Mouse (Mus musculus) MEL-GATA-1-ER (cell line): ENCODE data around the gene Stag1.
"Not testable (repeated sequence)": the region's sequence is repeated elsewhere in the genome, so short reads cannot be mapped to it uniquely, and the experiment has no call there.

ENCODE experiments used
- DNase-seq: peaks from one replicate; pipeline ENCODE4 v3.0.0-alpha.2; 2012; ENCODE audit warnings: low read depth; ENCODE audit errors: extremely low read depth

The Stag1 gene

DNA sequence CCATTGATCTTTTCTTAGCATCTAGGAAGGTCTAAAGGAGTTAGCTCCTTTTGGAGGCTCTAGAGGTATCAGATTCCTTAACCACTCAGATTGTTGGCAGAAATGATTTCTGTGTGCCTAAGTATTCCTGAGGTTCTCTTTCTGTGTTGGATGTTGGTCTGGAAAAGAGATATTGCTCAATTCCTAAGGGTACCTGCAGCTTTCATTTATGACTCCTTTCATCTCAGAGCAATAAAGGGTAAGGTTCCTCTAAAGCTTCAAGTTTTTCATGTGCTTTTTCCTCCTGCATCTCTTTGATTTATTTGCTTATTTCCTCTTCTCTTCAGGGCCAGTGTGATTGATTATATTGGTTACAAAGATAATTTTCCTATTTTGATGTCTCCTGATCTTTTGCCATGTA lies 84.7 kb downstream of the Stag1 start:
- DNase-seq, result no peak

DNA sequence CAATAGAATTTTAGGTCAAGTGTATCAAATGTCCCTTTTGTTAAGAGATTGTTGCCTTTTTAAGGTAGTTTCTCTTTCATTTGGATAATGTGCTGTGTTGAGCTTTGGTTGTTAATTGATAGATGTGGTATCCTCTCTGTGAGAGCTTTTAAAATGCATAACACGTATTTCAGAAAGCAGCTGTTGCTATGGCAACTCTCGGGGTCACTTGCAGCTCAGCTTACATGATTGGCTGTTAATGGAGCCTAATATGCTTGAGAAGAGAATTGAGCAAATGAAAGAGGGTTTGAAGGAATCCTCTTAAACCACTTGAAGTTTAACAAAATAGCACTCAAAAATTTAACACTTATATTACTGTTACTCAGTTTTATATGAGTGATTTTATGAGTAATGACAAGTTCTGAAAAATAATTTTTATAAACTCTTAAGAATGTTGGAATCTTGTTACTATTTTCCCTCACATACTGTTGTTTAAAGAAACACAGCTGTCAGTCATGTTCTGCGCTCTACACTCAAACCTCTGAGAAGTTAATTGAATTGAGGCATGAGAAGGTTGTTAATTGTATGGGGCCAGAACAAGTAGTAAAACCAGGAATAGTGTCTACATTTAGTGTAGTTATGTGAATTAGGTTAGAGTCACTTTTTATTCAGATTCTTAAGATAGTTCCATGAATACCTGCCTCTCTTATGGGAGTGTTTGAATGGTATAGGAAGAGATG lies 88.3 kb downstream of the Stag1 start:
- no peak for DNase-seq

- no peak for DNase-seq
These were observed 92.2 kb downstream of the Stag1 start for GRCm38 (mm10) chr9:100689765-100690316.

DNA sequence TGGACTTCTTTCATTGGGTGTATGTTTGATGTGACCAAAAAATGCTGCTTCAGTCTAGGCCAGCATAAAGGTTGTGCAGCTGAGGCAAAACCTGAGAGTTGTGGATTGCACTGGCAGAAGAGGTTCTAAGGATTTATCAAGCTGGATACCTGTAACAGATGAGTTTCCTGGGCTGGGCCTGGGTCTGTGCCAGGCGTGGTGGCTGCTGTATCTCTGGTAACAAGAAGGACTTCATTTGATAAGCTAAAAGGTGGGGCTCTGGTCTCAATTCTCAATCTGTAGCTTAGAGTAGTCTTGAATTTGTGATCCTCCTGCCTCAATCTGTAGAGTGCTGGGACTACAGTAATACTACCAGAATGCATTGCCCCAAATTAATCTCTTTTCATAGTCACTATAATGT lies 94.6 kb downstream of the Stag1 start:
- DNase-seq, result peak; percentile 46

GRCm38 (mm10) chr9:100696537-100696936 lies 98.9 kb downstream of the Stag1 start:
- no peak for DNase-seq

GRCm38 (mm10) chr9:100707644-100708043 lies 110.0 kb downstream of the Stag1 start:
- no peak for DNase-seq

DNA sequence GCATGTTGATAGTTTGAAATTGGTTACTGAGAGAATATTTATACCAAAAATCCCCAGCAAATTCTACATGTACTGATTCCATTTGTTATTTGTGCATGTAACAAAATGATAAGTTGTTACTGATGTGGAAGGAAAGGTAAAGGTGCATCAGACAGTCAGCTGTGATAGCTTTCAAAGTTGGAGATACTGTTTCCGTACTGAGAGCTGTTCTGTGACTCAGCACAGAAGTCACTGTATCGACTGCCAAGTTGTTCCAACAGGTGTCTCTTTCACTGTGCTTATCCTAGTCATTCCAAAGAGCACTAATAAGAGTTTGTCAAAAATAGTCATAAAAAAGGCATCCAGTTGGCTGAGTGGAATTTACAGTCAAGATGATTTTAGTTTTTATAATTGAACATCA lies 114.1 kb downstream of the Stag1 start:
- DNase-seq, result no peak

- DNase-seq, result not testable (repeated sequence)
These were observed 127.2 kb downstream of the Stag1 start for GRCm38 (mm10) chr9:100724832-100725231.

- DNase-seq, result no peak
These were observed 134.2 kb downstream of the Stag1 start for GRCm38 (mm10) chr9:100731839-100732238.

DNA sequence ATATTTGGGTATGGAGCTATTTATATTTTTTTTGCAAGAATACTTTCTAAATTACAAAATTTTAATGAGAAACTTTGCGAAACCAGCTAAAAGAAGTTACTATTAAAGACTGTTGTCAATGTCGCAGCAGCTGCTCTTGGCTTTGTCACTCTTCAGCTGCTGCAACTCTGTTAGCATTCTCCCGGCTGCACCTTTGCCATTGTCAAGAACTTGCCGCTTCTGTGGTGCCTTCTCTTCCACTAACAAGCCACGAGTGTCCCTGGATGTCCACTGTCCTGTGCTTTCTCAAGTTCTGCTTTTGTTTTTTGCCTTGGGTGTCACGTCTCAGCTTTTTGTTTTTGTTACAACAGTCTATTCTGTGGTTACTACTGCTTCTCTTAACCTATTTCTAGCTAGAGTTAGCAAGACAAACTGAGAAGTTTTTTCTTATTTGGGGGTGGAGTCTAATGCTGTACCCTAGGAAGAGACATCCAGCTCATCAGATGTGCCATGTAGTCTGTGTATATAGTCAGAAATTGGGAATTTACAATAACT lies 136.4 kb downstream of the Stag1 start:
- DNase-seq, result no peak

- DNase-seq, result peak; percentile 36
These were observed 138.5 kb downstream of the Stag1 start for GRCm38 (mm10) chr9:100735993-100736645.

- DNase-seq, result no peak
These were observed 139.0 kb downstream of the Stag1 start for GRCm38 (mm10) chr9:100736646-100737031.

- DNase-seq, result not testable (repeated sequence)
These were observed 179.6 kb downstream of the Stag1 start for GRCm38 (mm10) chr9:100777238-100777637.

- DNase-seq, result peak; percentile 6
These were observed 268.4 kb downstream of the Stag1 start for GRCm38 (mm10) chr9:100865984-100866383.

GRCm38 (mm10) chr9:100869635-100870034 lies 272.0 kb downstream of the Stag1 start:
- DNase-seq, result no peak

GRCm38 (mm10) chr9:100896111-100896510 lies 298.5 kb downstream of the Stag1 start:
- DNase-seq, result no peak

DNA sequence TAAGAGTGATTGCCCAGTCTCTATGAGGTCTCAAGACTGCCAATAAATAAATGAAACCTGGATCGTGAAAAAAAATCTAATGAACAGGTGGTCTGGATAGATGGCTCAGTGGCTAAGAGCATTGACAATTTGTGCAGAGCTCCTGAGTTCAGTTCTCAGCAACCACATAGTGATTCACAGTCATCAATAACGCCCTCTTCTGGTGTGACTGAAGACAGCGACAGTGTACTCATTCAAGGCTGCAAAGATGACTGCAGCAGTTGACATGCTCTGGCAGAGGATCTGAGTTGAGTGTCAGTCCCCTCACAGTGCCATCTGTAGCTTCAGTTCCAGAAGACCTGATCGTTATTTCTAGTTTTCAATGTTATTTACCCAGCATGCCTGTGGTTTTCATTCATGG lies 300.4 kb downstream of the Stag1 start:
- no peak for DNase-seq

- peak; percentile 42 for DNase-seq
These were observed 312.8 kb downstream of the Stag1 start for GRCm38 (mm10) chr9:100910352-100910751.

DNA sequence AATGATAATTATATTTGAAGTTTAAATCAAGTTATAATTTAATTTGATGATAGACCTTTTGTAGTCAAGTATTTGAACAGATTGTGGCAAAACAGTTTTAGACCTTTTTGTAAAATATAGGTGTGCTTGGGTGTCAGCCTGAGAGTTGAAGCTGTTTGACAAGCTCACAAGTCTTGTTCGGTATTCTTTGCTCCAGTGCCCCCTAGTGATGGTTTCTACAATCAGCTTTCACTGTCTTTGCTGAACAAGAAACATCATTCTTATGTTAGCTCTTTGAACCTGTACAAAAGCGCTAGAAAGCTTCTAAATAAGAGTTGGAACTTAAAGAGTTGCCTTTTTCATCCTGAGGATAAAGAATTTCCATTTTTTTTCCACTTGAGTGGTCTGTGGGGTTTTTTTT lies 319.5 kb downstream of the Stag1 start:
- DNase-seq, result peak; percentile 40

- no peak for DNase-seq
These were observed 329.0 kb downstream of the Stag1 start for GRCm38 (mm10) chr9:100926629-100927028.

DNA sequence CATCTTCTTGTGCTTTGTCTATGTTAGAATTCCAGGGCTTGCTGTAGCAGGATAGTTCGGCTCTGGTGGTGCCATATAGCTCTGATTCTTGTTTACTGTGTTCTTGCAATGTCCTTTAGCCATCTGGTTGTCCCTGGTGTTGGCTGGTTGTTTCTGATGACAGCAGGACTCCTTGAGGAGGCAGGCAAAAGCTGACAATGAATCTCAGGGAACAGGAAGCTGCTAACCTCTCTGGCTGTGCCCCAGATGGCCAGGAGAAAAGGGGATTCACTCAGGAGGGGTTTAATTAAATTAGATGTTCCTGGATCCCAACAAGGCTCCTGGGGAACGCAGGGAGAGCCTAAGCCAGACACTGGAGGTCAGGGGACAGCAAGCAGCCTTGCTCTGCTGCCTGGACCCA lies 344.4 kb downstream of the Stag1 start:
- no peak for DNase-seq

GRCm38 (mm10) chr9:100944677-100945365 lies 347.2 kb downstream of the Stag1 start:
- DNase-seq, result no peak
